Mouse (Mus musculus) megakaryocyte, embryonic 14.5 days (primary cell): Measurements from ENCODE around the gene Meis1. TPM values are rescaled to one million over a fixed set of nuclear protein-coding genes. Genes with fewer than 3 reads are reported as not detected.

Source experiments
- H3K27me3 ChIP-seq: replicated peaks from 2 replicates; pipeline ENCODE3; 2012; ENCODE audit warnings: inconsistent platforms
- H3K36me3 ChIP-seq: replicated peaks from 2 replicates; pipeline ENCODE3; 2012; ENCODE audit warnings: low read length, inconsistent platforms, mixed read lengths
- H3K4me1 ChIP-seq: 2 replicates; pipeline ENCODE4 v1.6.1; 2012; ENCODE audit warnings: inconsistent platforms
- H3K4me3 ChIP-seq: replicated peaks from 2 replicates; pipeline ENCODE3; 2012; ENCODE audit warnings: moderate library complexity, mild to moderate bottlenecking, inconsistent platforms
- H3K9me3 ChIP-seq: 2 replicates; pipeline ENCODE4 v1.6.1; 2012; ENCODE audit warnings: inconsistent platforms
- FLI1 ChIP-seq: IDR thresholded peaks from 2 replicates; pipeline ENCODE4 v1.6.1; 2012; ENCODE audit warnings: low read length, inconsistent platforms, mixed read lengths
- GATA1 ChIP-seq: IDR thresholded peaks from 3 replicates; pipeline ENCODE4 v1.6.1; 2012; ENCODE audit warnings: mixed read lengths, low read length, inconsistent platforms, borderline replicate concordance
- polyA plus RNA-seq: library from polyadenylated mRNA; stranded (reverse); fragments of >175 nt; gene quantifications from 2 replicates; pipeline ENCODE4 v1.2.3, GENCODE M21; 2012; ENCODE audit warnings: low replicate concordance; ENCODE audit not compliant: insufficient read depth

The Meis1 gene
- polyA plus RNA-seq, 1 experiment: 121 TPM

DNA sequence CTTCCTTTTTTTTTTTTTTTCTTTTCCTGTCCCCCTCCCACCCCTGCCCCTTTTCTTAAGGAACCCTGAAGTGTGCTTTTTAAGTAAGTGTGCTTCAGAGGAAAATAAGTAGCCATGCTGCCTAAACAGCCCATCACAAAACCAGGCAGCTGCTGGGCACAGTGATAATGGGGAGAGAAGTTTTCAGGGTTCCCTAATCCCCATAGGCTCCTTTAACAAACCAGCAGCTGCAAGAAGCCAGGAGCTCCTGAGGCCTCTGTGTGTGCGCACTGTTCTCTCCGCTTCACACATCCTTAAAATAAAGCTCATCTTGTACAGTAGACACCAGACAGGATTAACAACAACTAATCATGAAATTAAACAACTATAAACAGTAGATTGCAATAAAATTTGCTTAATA, 63.9 kb downstream of the Meis1 start:
- Histone ChIP-seq H3K4me1 (peaks cover 97% of the 10 kb centered on the region), H3K9me3 (no peaks in the 10 kb centered on the region), H3K27me3 (no peaks in the 10 kb centered on the region), H3K36me3 (peaks cover 89% of the 10 kb centered on the region), H3K4me3 (no peak overlapping the region)
- TF ChIP-seq FLI1: no peak
- TF ChIP-seq GATA1: no peak

DNA sequence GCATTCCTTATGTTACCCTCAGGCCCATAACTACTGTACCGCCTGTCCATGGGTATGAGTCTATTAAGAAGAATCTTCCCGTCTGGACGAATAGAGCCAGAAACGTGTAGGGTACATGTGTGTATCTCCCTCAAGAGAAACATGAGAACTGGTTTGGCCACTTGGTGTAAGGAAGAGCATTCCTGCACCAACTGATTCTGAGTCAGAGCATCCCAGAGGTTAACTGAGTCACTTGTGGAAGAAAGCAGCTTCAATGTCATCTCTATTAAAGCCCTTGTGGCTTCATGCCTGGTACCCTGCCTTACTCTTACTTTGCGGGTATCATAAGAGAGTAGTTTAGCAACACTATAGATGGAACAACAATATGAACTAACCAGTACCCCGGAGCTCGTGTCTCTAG, 64.9 kb downstream of the Meis1 start:
- no peaks in the 10 kb centered on the region for H3K9me3 ChIP-seq
- no peak for TF ChIP-seq FLI1
- no peak overlapping the region for H3K4me3 ChIP-seq
- H3K36me3 ChIP-seq: peaks cover 87% of the 10 kb centered on the region
- no peaks in the 10 kb centered on the region for H3K27me3 ChIP-seq
- peaks cover 97% of the 10 kb centered on the region for H3K4me1 ChIP-seq

- Histone ChIP-seq H3K27me3 (no peaks in the 10 kb centered on the region), H3K9me3 (no peaks in the 10 kb centered on the region), H3K4me3 (peak overlapping the region; percentile 87), H3K4me1 (peaks cover 98% of the 10 kb centered on the region), H3K36me3 (peaks cover 84% of the 10 kb centered on the region)
- TF ChIP-seq GATA1: no peak; the same call in 2 of the 3 replicates
- no peak for TF ChIP-seq FLI1
Observed at GRCm38 (mm10) chr11:18948600-18949295, 70.0 kb downstream of the Meis1 start.

GRCm38 (mm10) chr11:18947434-18947833, 71.4 kb downstream of the Meis1 start:
- no peak overlapping the region for H3K4me3 ChIP-seq
- peaks cover 98% of the 10 kb centered on the region for H3K4me1 ChIP-seq
- no peaks in the 10 kb centered on the region for H3K9me3 ChIP-seq
- TF ChIP-seq GATA1: no peak
- TF ChIP-seq FLI1: no peak
- H3K36me3 ChIP-seq: peaks cover 84% of the 10 kb centered on the region
- H3K27me3 ChIP-seq: no peaks in the 10 kb centered on the region

GRCm38 (mm10) chr11:18945778-18946177, 73.0 kb downstream of the Meis1 start:
- H3K36me3 ChIP-seq: peaks cover 87% of the 10 kb centered on the region
- no peaks in the 10 kb centered on the region for H3K9me3 ChIP-seq
- TF ChIP-seq GATA1: no peak
- no peak for TF ChIP-seq FLI1
- H3K4me3 ChIP-seq: no peak overlapping the region
- H3K4me1 ChIP-seq: peaks cover 99% of the 10 kb centered on the region
- H3K27me3 ChIP-seq: no peaks in the 10 kb centered on the region

GRCm38 (mm10) chr11:18944972-18945625, 73.7 kb downstream of the Meis1 start:
- Histone ChIP-seq H3K36me3 (peaks cover 87% of the 10 kb centered on the region), H3K27me3 (no peaks in the 10 kb centered on the region), H3K4me1 (peaks cover 96% of the 10 kb centered on the region), H3K9me3 (no peaks in the 10 kb centered on the region), H3K4me3 (no peak overlapping the region)
- no peak for TF ChIP-seq GATA1

DNA sequence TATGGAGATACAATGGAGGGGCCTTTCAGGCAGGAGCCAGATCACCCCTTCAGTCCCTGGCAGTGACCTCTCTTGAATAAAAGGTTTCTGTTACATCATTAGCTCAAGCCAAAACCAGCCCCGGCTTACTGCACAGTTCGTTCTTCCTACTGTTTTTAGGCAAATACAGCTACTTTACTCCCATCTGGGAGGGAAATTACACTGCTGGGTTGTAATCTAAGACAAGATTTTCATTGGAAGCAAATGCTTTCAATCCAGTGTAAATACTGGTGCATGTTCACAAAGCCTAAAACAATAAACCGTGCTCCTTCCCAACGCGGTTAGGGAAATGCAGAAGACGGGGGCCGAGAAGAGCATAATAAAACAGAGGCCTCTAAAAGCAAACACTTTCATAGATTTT, 74.6 kb downstream of the Meis1 start:
- Histone ChIP-seq H3K9me3 (no peaks in the 10 kb centered on the region), H3K4me1 (peaks cover 96% of the 10 kb centered on the region), H3K36me3 (peaks cover 88% of the 10 kb centered on the region), H3K27me3 (no peaks in the 10 kb centered on the region), H3K4me3 (no peak overlapping the region)
- no peak for TF ChIP-seq GATA1
- no peak for TF ChIP-seq FLI1

- Histone ChIP-seq H3K9me3 (no peaks in the 10 kb centered on the region), H3K4me1 (peaks cover 94% of the 10 kb centered on the region), H3K27me3 (no peaks in the 10 kb centered on the region), H3K36me3 (peaks cover 88% of the 10 kb centered on the region), H3K4me3 (no peak overlapping the region)
- no peak for TF ChIP-seq GATA1
- TF ChIP-seq FLI1: no peak
Observed at GRCm38 (mm10) chr11:18942990-18943389, 75.8 kb downstream of the Meis1 start.

DNA sequence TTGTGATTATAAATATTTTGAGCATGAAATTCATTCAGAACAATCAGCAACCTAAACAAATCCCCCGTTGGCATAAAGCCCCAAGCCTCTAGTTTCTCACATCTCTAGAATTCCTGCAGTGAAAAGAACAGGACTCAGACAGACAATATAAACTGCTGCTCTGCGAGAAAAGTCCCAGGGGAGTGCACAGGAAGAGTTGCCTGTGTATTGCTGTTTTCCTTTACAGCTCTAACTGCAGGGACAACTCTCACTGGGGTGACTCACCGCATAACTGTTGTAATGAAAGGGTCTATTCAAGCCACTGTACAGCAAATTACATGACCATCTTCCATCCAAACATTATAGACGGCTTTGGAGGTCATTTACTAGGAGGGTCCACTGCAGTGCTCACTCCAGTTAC, 77.9 kb downstream of the Meis1 start:
- Histone ChIP-seq H3K27me3 (no peaks in the 10 kb centered on the region), H3K9me3 (no peaks in the 10 kb centered on the region), H3K4me1 (peaks cover 93% of the 10 kb centered on the region), H3K36me3 (peaks cover 88% of the 10 kb centered on the region), H3K4me3 (no peak overlapping the region)
- TF ChIP-seq GATA1: no peak
- TF ChIP-seq FLI1: no peak

GRCm38 (mm10) chr11:18934921-18935320, 83.9 kb downstream of the Meis1 start:
- Histone ChIP-seq H3K9me3 (no peaks in the 10 kb centered on the region), H3K27me3 (no peaks in the 10 kb centered on the region), H3K36me3 (peaks cover 90% of the 10 kb centered on the region)

More at GRCm38 (mm10) chr11:18934921-18935320, 83.9 kb downstream of the Meis1 start:
- no peak for TF ChIP-seq GATA1
- TF ChIP-seq FLI1: no peak
- H3K4me1 ChIP-seq: peaks cover 87% of the 10 kb centered on the region
- no peak overlapping the region for H3K4me3 ChIP-seq
